Comparison of ENCODE assay signal across 8 mouse cellular contexts in genomic region chr9:31997178-31998097, GRCm38 (mm10).
A peak's percentile ranks its signal among the peaks of the same experiment; 100 is the strongest.
DNase-seq lines count a peak whose midpoint lies in the region; ATAC-seq lines count a peak whose summit lies in the region.

No protein-coding gene starts in this region.

- H3K27me3 ChIP-seq in limb, embryonic 13.5 days = no peaks in the 10 kb centered on the region

- peak overlapping the region; percentile 61; the same call in 1 of the 2 replicates for H3K27ac ChIP-seq in limb, embryonic 13.5 days

- no peak overlapping the region for H3K9ac ChIP-seq in limb, embryonic 13.5 days

- DNase-seq in left cerebral cortex, adult 18-20 months (ENCODE audit: low spot score in 2 of 2) = peak; percentile 29
- no peak for DNase-seq in left cerebral cortex, adult 11 months (ENCODE audit: low spot score)
- DNase-seq in fibroblast of lung, adult 2 months (ENCODE audit: low read depth) = peak; percentile 47
- peak; percentile 29 for DNase-seq in right cerebral cortex, adult 18-20 months
- DNase-seq in spleen, postnatal 14 days (ENCODE audit: low spot score in 2 of 2) = no peak
- no peak for DNase-seq in cerebellum, adult 8-10 months

- peak overlapping the region; percentile 42 for H3K4me2 ChIP-seq in limb, embryonic 13.5 days (replicated peaks)

- peak; percentile 50 to 52 for ATAC-seq in hematopoietic stem cell, adult 5-6 weeks (replicated peaks in 1 of 2; ENCODE audit: insufficient read depth in 1 of 2, low FRiP score in 2 of 2, low TSS enrichment in 1 of 2, low read depth in 1 of 2, poor library complexity in 2 of 2, severe bottlenecking in 2 of 2)
- ATAC-seq in limb, embryonic 13.5 days (ENCODE audit: low FRiP score, low read depth) = peak; percentile 88

- H3K9me3 ChIP-seq in limb, embryonic 13.5 days = no peaks in the 10 kb centered on the region

- peaks cover 19% of the 10 kb centered on the region for H3K4me1 ChIP-seq in limb, embryonic 13.5 days

- WGBS in limb, embryonic 13.5 days = 44% methylated on average over 25 of the region's 25 CpGs

- no peaks in the 10 kb centered on the region for H3K36me3 ChIP-seq in limb, embryonic 13.5 days

- H3K4me3 ChIP-seq in limb, embryonic 13.5 days = no peak overlapping the region

Comparison
In these comparisons a context has a peak if more than half of its experiments do, and no peak if none do; other contexts are left out.
1. DNase-seq: peak in left cerebral cortex, adult 18-20 months (2 of 2), fibroblast of lung, adult 2 months (single experiment) and right cerebral cortex, adult 18-20 months (single experiment); none in left cerebral cortex, adult 11 months (single experiment), spleen, postnatal 14 days (0 of 2) and cerebellum, adult 8-10 months (single experiment).